Mouse (Mus musculus) limb, embryonic 12.5 days (tissue): ENCODE results near the gene Arhgap25. TPM values are rescaled to one million over a fixed set of nuclear protein-coding genes. Genes with fewer than 3 reads are reported as not detected.
"Not testable (repeated sequence)": the region's sequence is repeated elsewhere in the genome, so short reads cannot be mapped to it uniquely, and the experiment has no call there.

Experiments used
- ATAC-seq: fragments of 200-750 bp; cut with Nextera tagmentation; 2 replicates; pipeline ENCODE4 v1.8.0; 2017; ENCODE audit warnings: low read depth, moderate TSS enrichment; ENCODE audit not compliant: insufficient number of reproducible peaks, insufficient read depth, low FRiP score, low TSS enrichment
- H3K27ac ChIP-seq: fragments of 300-500 bp; sonication (generic); 2 replicates; pipeline ENCODE4 v1.5.1; 2016; ENCODE audit warnings: mild to moderate bottlenecking, moderate library complexity
- H3K27me3 ChIP-seq: fragments of 300-500 bp; sonication (generic); 2 replicates; pipeline ENCODE4 v1.6.1; 2016; ENCODE audit warnings: mild to moderate bottlenecking, moderate library complexity
- H3K36me3 ChIP-seq: fragments of 300-500 bp; sonication (generic); 2 replicates; pipeline ENCODE4 v1.6.1; 2016; ENCODE audit warnings: mild to moderate bottlenecking, moderate library complexity
- H3K4me1 ChIP-seq: fragments of 300-500 bp; sonication (generic); replicated peaks from 2 replicates; pipeline ENCODE4 v1.6.1; 2016
- H3K4me2 ChIP-seq: fragments of 300-500 bp; sonication (generic); 2 replicates; pipeline ENCODE4 v1.6.1; 2016; ENCODE audit warnings: mild to moderate bottlenecking, moderate library complexity
- H3K4me3 ChIP-seq: fragments of 300-500 bp; sonication (generic); replicated peaks from 2 replicates; pipeline ENCODE4 v1.5.1; 2016; ENCODE audit warnings: mild to moderate bottlenecking
- H3K9ac ChIP-seq: fragments of 300-500 bp; sonication (generic); replicated peaks from 2 replicates; pipeline ENCODE4 v1.6.1; 2016; ENCODE audit warnings: mild to moderate bottlenecking, moderate library complexity
- H3K9me3 ChIP-seq: fragments of 300-500 bp; sonication (generic); 2 replicates; pipeline ENCODE4 v1.6.1; 2016; ENCODE audit warnings: mild to moderate bottlenecking, moderate library complexity
- WGBS: fragments of 180-500 bp; shearing (Covaris S2); methylation state at CpG from one replicate; pipeline ENCODE4 v1.1.7; 2016; 5-methylcytosine and 5-hydroxymethylcytosine counted together
- polyA plus RNA-seq: library from polyadenylated mRNA; unstranded; fragments of >200 nt; fragmentation: Nextera tagmentation; extraction: Ambion mirVana; gene quantifications from 2 replicates; pipeline ENCODE4 v1.2.1, GENCODE M21; 2016

Arhgap25 gene
- polyA plus RNA-seq, 1 experiment from 2014 or later: 2.8 TPM

- H3K9me3 ChIP-seq: no peaks in the 10 kb centered on the region
- no peak overlapping the region for H3K4me3 ChIP-seq
- H3K4me2 ChIP-seq: no peak overlapping the region
- WGBS: 83% methylated on average over 9 of the region's 9 CpGs
- 0 out of 2 replicates have a peak, but pooled peaks cover 3% of the 10 kb centered on the region for H3K4me1 ChIP-seq
- H3K9ac ChIP-seq: no peak overlapping the region
- H3K36me3 ChIP-seq: no peaks in the 10 kb centered on the region
- ATAC-seq: no peak
- H3K27me3 ChIP-seq: peaks cover 3% of the 10 kb centered on the region; the same call in 1 of the 2 replicates
- H3K27ac ChIP-seq: no peak overlapping the region
These were observed 2.0 kb upstream of the Arhgap25 start for GRCm38 (mm10) chr6:87534855-87535575.

- no peaks in the 10 kb centered on the region for H3K9me3 ChIP-seq
- H3K4me3 ChIP-seq: no peak overlapping the region
- no peaks in the 10 kb centered on the region for H3K36me3 ChIP-seq
- no peak overlapping the region for H3K4me2 ChIP-seq
- H3K9ac ChIP-seq: no peak overlapping the region
- H3K27ac ChIP-seq: no peak overlapping the region
- H3K27me3 ChIP-seq: no peaks in the 10 kb centered on the region
- ATAC-seq: no peak
- WGBS: 78% methylated on average over 2 of the region's 2 CpGs
- H3K4me1 ChIP-seq: 0 out of 2 replicates have a peak, but pooled peaks cover 3% of the 10 kb centered on the region
These were observed 1.5 kb downstream of the Arhgap25 start for GRCm38 (mm10) chr6:87531456-87532015.

GRCm38 (mm10) chr6:87530386-87530785 lies 2.7 kb downstream of the Arhgap25 start:
- H3K4me2 ChIP-seq: no peak overlapping the region
- H3K9me3 ChIP-seq: no peaks in the 10 kb centered on the region
- no peaks in the 10 kb centered on the region for H3K27me3 ChIP-seq
- H3K9ac ChIP-seq: no peak overlapping the region
- no peak overlapping the region for H3K27ac ChIP-seq
- H3K36me3 ChIP-seq: no peaks in the 10 kb centered on the region
- H3K4me3 ChIP-seq: no peak overlapping the region
- ATAC-seq: no peak
- WGBS: 91% methylated on average over 2 of the region's 2 CpGs
- H3K4me1 ChIP-seq: 0 out of 2 replicates have a peak, but pooled peaks cover 3% of the 10 kb centered on the region

- H3K36me3 ChIP-seq: no peaks in the 10 kb centered on the region
- 85% methylated on average over 6 of the region's 6 CpGs for WGBS
- no peak overlapping the region for H3K4me2 ChIP-seq
- no peak for ATAC-seq
- H3K4me3 ChIP-seq: no peak overlapping the region
- H3K27ac ChIP-seq: no peak overlapping the region
- H3K9me3 ChIP-seq: no peaks in the 10 kb centered on the region
- H3K27me3 ChIP-seq: no peaks in the 10 kb centered on the region
- H3K9ac ChIP-seq: no peak overlapping the region
- no peaks in the 10 kb centered on the region for H3K4me1 ChIP-seq
These were observed 5.1 kb downstream of the Arhgap25 start for GRCm38 (mm10) chr6:87527846-87528557.

GRCm38 (mm10) chr6:87527366-87527765 lies 5.7 kb downstream of the Arhgap25 start:
- Histone ChIP-seq H3K36me3 (no peaks in the 10 kb centered on the region), H3K4me2 (no peak overlapping the region), H3K4me1 (no peaks in the 10 kb centered on the region), H3K9ac (no peak overlapping the region), H3K4me3 (no peak overlapping the region), H3K27me3 (no peaks in the 10 kb centered on the region), H3K9me3 (no peaks in the 10 kb centered on the region), H3K27ac (no peak overlapping the region)
- ATAC-seq: no peak
- 86% methylated on average over 4 of the region's 4 CpGs for WGBS

GRCm38 (mm10) chr6:87525126-87525525 lies 7.9 kb downstream of the Arhgap25 start:
- no peak overlapping the region for H3K4me2 ChIP-seq
- no peaks in the 10 kb centered on the region for H3K27me3 ChIP-seq
- H3K9ac ChIP-seq: no peak overlapping the region
- no peak overlapping the region for H3K4me3 ChIP-seq
- H3K27ac ChIP-seq: no peak overlapping the region
- no peaks in the 10 kb centered on the region for H3K4me1 ChIP-seq
- 85% methylated on average over 10 of the region's 10 CpGs for WGBS
- no peaks in the 10 kb centered on the region for H3K9me3 ChIP-seq
- no peak for ATAC-seq
- no peaks in the 10 kb centered on the region for H3K36me3 ChIP-seq

- H3K4me1 ChIP-seq: no peaks in the 10 kb centered on the region
- WGBS: 78% methylated on average over 4 of the region's 4 CpGs
- ATAC-seq: no peak
- no peak overlapping the region for H3K9ac ChIP-seq
- H3K27me3 ChIP-seq: no peaks in the 10 kb centered on the region
- H3K27ac ChIP-seq: no peak overlapping the region
- H3K4me3 ChIP-seq: no peak overlapping the region
- H3K9me3 ChIP-seq: no peaks in the 10 kb centered on the region
- H3K4me2 ChIP-seq: no peak overlapping the region
- H3K36me3 ChIP-seq: no peaks in the 10 kb centered on the region
These were observed 8.8 kb downstream of the Arhgap25 start for GRCm38 (mm10) chr6:87524281-87524680.

GRCm38 (mm10) chr6:87523736-87524135 lies 9.3 kb downstream of the Arhgap25 start:
- Histone ChIP-seq H3K4me3 (no peak overlapping the region), H3K27me3 (no peaks in the 10 kb centered on the region), H3K36me3 (no peaks in the 10 kb centered on the region), H3K4me2 (no peak overlapping the region), H3K4me1 (no peaks in the 10 kb centered on the region), H3K9ac (no peak overlapping the region), H3K27ac (no peak overlapping the region), H3K9me3 (no peaks in the 10 kb centered on the region)
- no peak for ATAC-seq
- 76% methylated on average over 7 of the region's 7 CpGs for WGBS

GRCm38 (mm10) chr6:87523085-87523484 lies 10.0 kb downstream of the Arhgap25 start:
- H3K4me1 ChIP-seq: no peaks in the 10 kb centered on the region
- no peak overlapping the region for H3K9ac ChIP-seq
- WGBS: 77% methylated on average over 2 of the region's 2 CpGs
- H3K4me3 ChIP-seq: no peak overlapping the region
- no peak overlapping the region for H3K27ac ChIP-seq
- H3K27me3 ChIP-seq: no peaks in the 10 kb centered on the region
- no peaks in the 10 kb centered on the region for H3K9me3 ChIP-seq
- H3K36me3 ChIP-seq: no peaks in the 10 kb centered on the region
- no peak overlapping the region for H3K4me2 ChIP-seq
- ATAC-seq: no peak

- Histone ChIP-seq H3K4me2 (no peak overlapping the region), H3K27me3 (no peaks in the 10 kb centered on the region), H3K4me3 (no peak overlapping the region), H3K4me1 (no peaks in the 10 kb centered on the region), H3K9me3 (no peaks in the 10 kb centered on the region), H3K36me3 (no peaks in the 10 kb centered on the region), H3K9ac (no peak overlapping the region), H3K27ac (no peak overlapping the region)
- WGBS: 32% methylated on average over 3 of the region's 3 CpGs
- no peak for ATAC-seq
These were observed 10.8 kb downstream of the Arhgap25 start for GRCm38 (mm10) chr6:87522236-87522635.

GRCm38 (mm10) chr6:87521705-87522104 lies 11.4 kb downstream of the Arhgap25 start:
- not testable (repeated sequence) for H3K9me3 ChIP-seq, H3K4me2 ChIP-seq, H3K4me1 ChIP-seq, H3K36me3 ChIP-seq, H3K9ac ChIP-seq, H3K4me3 ChIP-seq, ATAC-seq, H3K27ac ChIP-seq, H3K27me3 ChIP-seq
- 91% methylated on average over 6 of the region's 6 CpGs for WGBS
